In genomic region chr11:114375921-114376320, GRCm38 (mm10) we compare ENCODE assay signal across 13 mouse cellular contexts.
DNase-seq lines count a peak whose midpoint lies in the region; ATAC-seq and TF ChIP-seq lines count a peak whose summit lies in the region.
"Had no signal": no experiment of that assay in that cellular context is flagged by ENCODE, and none has a peak within 500 bp of the region (broad histone marks: within the 10 kb centered on the region; RNA-seq: fewer than 3 reads in every experiment).

No protein-coding gene starts in this region.

- DNase-seq in intestine, embryonic 14.5 days (ENCODE audit: low spot score), result no peak
- DNase-seq in midbrain, embryonic 14.5 days, result peak; percentile 29
- peak; percentile 21 for DNase-seq in stomach, postnatal 0 days (ENCODE audit: low spot score)
- no peak for DNase-seq in gastrocnemius, adult 18-20 months (ENCODE audit: low spot score)
- DNase-seq in cerebellum, postnatal 14 days, result no peak
- DNase-seq: cerebellum, adult 18-20 months; heart, adult 2 months had no signal

- no peak for ATAC-seq in intestine, embryonic 14.5 days (replicated peaks; ENCODE audit: low FRiP score, low TSS enrichment, low read depth)
- no peak for ATAC-seq in intestine, embryonic 15.5 days
- no peak for ATAC-seq in midbrain, embryonic 14.5 days (ENCODE audit: low FRiP score, low TSS enrichment)
- no peak for ATAC-seq in midbrain, embryonic 15.5 days (replicated peaks)
- peak; percentile 94 for ATAC-seq in lung, embryonic 16.5 days (ENCODE audit: low read depth)
- ATAC-seq in stomach, postnatal 0 days (ENCODE audit: low FRiP score, low TSS enrichment), result 0 out of 2 replicates have a peak, but pooled peaks have one; percentile 42
- ATAC-seq: CD4-positive, CD25-positive, alpha-beta regulatory T cell, adult 4 months had no signal

- H3K9ac ChIP-seq in intestine, embryonic 14.5 days (ENCODE audit: low read length), result no peak overlapping the region
- no peak overlapping the region for H3K9ac ChIP-seq in intestine, embryonic 15.5 days
- no peak overlapping the region for H3K9ac ChIP-seq in midbrain, embryonic 14.5 days (replicated peaks; ENCODE audit: low read length)
- H3K9ac ChIP-seq in midbrain, embryonic 15.5 days, result no peak overlapping the region
- H3K9ac ChIP-seq in lung, embryonic 16.5 days (ENCODE audit: low read length), result no peak overlapping the region
- no peak overlapping the region for H3K9ac ChIP-seq in stomach, postnatal 0 days (ENCODE audit: low read length)
- H3K9ac ChIP-seq: limb, embryonic 13.5 days had no signal

- no peaks in the 10 kb centered on the region for H3K27me3 ChIP-seq in intestine, embryonic 14.5 days (replicated peaks; ENCODE audit: control insufficient read depth, insufficient read depth, low read length)
- no peaks in the 10 kb centered on the region for H3K27me3 ChIP-seq in intestine, embryonic 15.5 days (replicated peaks)
- H3K27me3 ChIP-seq in midbrain, embryonic 14.5 days (ENCODE audit: control insufficient read depth, insufficient read depth, low read length), result no peaks in the 10 kb centered on the region
- no peaks in the 10 kb centered on the region for H3K27me3 ChIP-seq in midbrain, embryonic 15.5 days (replicated peaks)
- H3K27me3 ChIP-seq in lung, embryonic 16.5 days (ENCODE audit: control insufficient read depth, insufficient read depth, low read depth, low read length), result peaks cover 2% of the 10 kb centered on the region; the same call in 1 of the 2 replicates
- no peaks in the 10 kb centered on the region for H3K27me3 ChIP-seq in stomach, postnatal 0 days (ENCODE audit: control insufficient read depth, insufficient read depth, low read length)

- no peaks in the 10 kb centered on the region for H3K9me3 ChIP-seq in intestine, embryonic 14.5 days (ENCODE audit: control insufficient read depth, low read length)
- no peaks in the 10 kb centered on the region for H3K9me3 ChIP-seq in intestine, embryonic 15.5 days
- H3K9me3 ChIP-seq in midbrain, embryonic 14.5 days (ENCODE audit: control insufficient read depth, low read length), result no peaks in the 10 kb centered on the region
- no peaks in the 10 kb centered on the region for H3K9me3 ChIP-seq in midbrain, embryonic 15.5 days
- H3K9me3 ChIP-seq in lung, embryonic 16.5 days (ENCODE audit: control insufficient read depth, low read length), result peaks cover 3% of the 10 kb centered on the region; the same call in 1 of the 2 replicates
- no peaks in the 10 kb centered on the region for H3K9me3 ChIP-seq in stomach, postnatal 0 days (ENCODE audit: control insufficient read depth, low read length)
- H3K9me3 ChIP-seq: limb, embryonic 13.5 days had no signal

- 19% methylated on average over 14 of the region's 14 CpGs for WGBS in intestine, embryonic 14.5 days
- WGBS in intestine, embryonic 15.5 days, result 15% methylated on average over 14 of the region's 14 CpGs
- 62% methylated on average over 14 of the region's 14 CpGs for WGBS in midbrain, embryonic 14.5 days
- 57% methylated on average over 14 of the region's 14 CpGs for WGBS in midbrain, embryonic 15.5 days
- WGBS in lung, embryonic 16.5 days, result 19% methylated on average over 14 of the region's 14 CpGs
- 16% methylated on average over 14 of the region's 14 CpGs for WGBS in stomach, postnatal 0 days

- H3K4me1 ChIP-seq in intestine, embryonic 14.5 days (replicated peaks; ENCODE audit: control insufficient read depth, insufficient read depth, low read length), result peaks cover 14% of the 10 kb centered on the region; the same call in 1 of the 2 replicates
- H3K4me1 ChIP-seq in intestine, embryonic 15.5 days (replicated peaks), result peaks cover 9% of the 10 kb centered on the region; the same call in 1 of the 2 replicates
- peaks cover 14% of the 10 kb centered on the region for H3K4me1 ChIP-seq in midbrain, embryonic 14.5 days (ENCODE audit: control insufficient read depth, insufficient read depth, low read length)
- H3K4me1 ChIP-seq in midbrain, embryonic 15.5 days, result peaks cover 15% of the 10 kb centered on the region; the same call in 1 of the 2 replicates
- H3K4me1 ChIP-seq in lung, embryonic 16.5 days (replicated peaks; ENCODE audit: control insufficient read depth, insufficient read depth, low read length), result peaks cover 11% of the 10 kb centered on the region; the same call in 1 of the 2 replicates
- 0 out of 2 replicates have a peak, but pooled peaks cover 2% of the 10 kb centered on the region for H3K4me1 ChIP-seq in stomach, postnatal 0 days (replicated peaks; ENCODE audit: control insufficient read depth, insufficient read depth)

- H3K36me3 ChIP-seq in intestine, embryonic 14.5 days (ENCODE audit: control insufficient read depth, insufficient read depth, low read length), result no peaks in the 10 kb centered on the region
- no peaks in the 10 kb centered on the region for H3K36me3 ChIP-seq in intestine, embryonic 15.5 days
- H3K36me3 ChIP-seq in midbrain, embryonic 14.5 days (ENCODE audit: control insufficient read depth, insufficient read depth, low read length), result no peaks in the 10 kb centered on the region
- H3K36me3 ChIP-seq in midbrain, embryonic 15.5 days (replicated peaks), result no peaks in the 10 kb centered on the region
- no peaks in the 10 kb centered on the region for H3K36me3 ChIP-seq in lung, embryonic 16.5 days (ENCODE audit: control insufficient read depth, insufficient read depth, low read length)
- H3K36me3 ChIP-seq in stomach, postnatal 0 days (ENCODE audit: control insufficient read depth, insufficient read depth, low read length), result no peaks in the 10 kb centered on the region
- H3K36me3 ChIP-seq: limb, embryonic 13.5 days had no signal

- TF ChIP-seq EP300 in stomach, postnatal 0 days (optimal IDR thresholded peaks at IDR 0.05), result no peak

- no peak overlapping the region for H3K4me3 ChIP-seq in intestine, embryonic 14.5 days (ENCODE audit: low read depth, low read length)
- H3K4me3 ChIP-seq in intestine, embryonic 15.5 days (replicated peaks), result no peak overlapping the region
- H3K4me3 ChIP-seq in midbrain, embryonic 14.5 days (replicated peaks; ENCODE audit: low read depth, low read length), result no peak overlapping the region
- no peak overlapping the region for H3K4me3 ChIP-seq in midbrain, embryonic 15.5 days
- no peak overlapping the region for H3K4me3 ChIP-seq in lung, embryonic 16.5 days (ENCODE audit: low read length)
- H3K4me3 ChIP-seq in stomach, postnatal 0 days (ENCODE audit: low read depth, low read length), result no peak overlapping the region
- H3K4me3 ChIP-seq: heart, adult 2 months; limb, embryonic 13.5 days had no signal

- no peak overlapping the region for H3K27ac ChIP-seq in intestine, embryonic 14.5 days (ENCODE audit: low read depth)
- no peak overlapping the region for H3K27ac ChIP-seq in intestine, embryonic 15.5 days
- peak overlapping the region; percentile 57 for H3K27ac ChIP-seq in midbrain, embryonic 14.5 days (replicated peaks; ENCODE audit: low read depth, low read length)
- no peak overlapping the region for H3K27ac ChIP-seq in midbrain, embryonic 15.5 days
- peak overlapping the region; percentile 26 for H3K27ac ChIP-seq in lung, embryonic 16.5 days (ENCODE audit: low read length)
- H3K27ac ChIP-seq in stomach, postnatal 0 days (replicated peaks), result no peak overlapping the region
- H3K27ac ChIP-seq: heart, adult 2 months; kidney, postnatal 0 days; limb, embryonic 13.5 days had no signal

- TF ChIP-seq CTCF in stomach, postnatal 0 days (IDR thresholded peaks at IDR 0.05; ENCODE audit: low read depth), result no peak

- peak overlapping the region; percentile 2; the same call in 1 of the 2 replicates for H3K4me2 ChIP-seq in intestine, embryonic 14.5 days (ENCODE audit: low read length)
- no peak overlapping the region for H3K4me2 ChIP-seq in intestine, embryonic 15.5 days (replicated peaks)
- no peak overlapping the region for H3K4me2 ChIP-seq in midbrain, embryonic 14.5 days (ENCODE audit: low read length)
- no peak overlapping the region for H3K4me2 ChIP-seq in midbrain, embryonic 15.5 days
- peak overlapping the region; percentile 21; the same call in 1 of the 2 replicates for H3K4me2 ChIP-seq in lung, embryonic 16.5 days (ENCODE audit: low read depth, low read length)
- H3K4me2 ChIP-seq in stomach, postnatal 0 days (replicated peaks; ENCODE audit: low read depth), result no peak overlapping the region
- H3K4me2 ChIP-seq: limb, embryonic 13.5 days had no signal

Comparison
In these comparisons a context has a peak if more than half of its experiments do, and no peak if none do; other contexts are left out.
1. H3K27ac ChIP-seq: peak in midbrain, embryonic 14.5 days (single experiment) and lung, embryonic 16.5 days (single experiment); none in intestine, embryonic 14.5 days (single experiment), intestine, embryonic 15.5 days (single experiment), midbrain, embryonic 15.5 days (single experiment) and stomach, postnatal 0 days (single experiment).
2. H3K4me2 ChIP-seq: peak in intestine, embryonic 14.5 days (single experiment) and lung, embryonic 16.5 days (single experiment); none in intestine, embryonic 15.5 days (single experiment), midbrain, embryonic 14.5 days (single experiment), midbrain, embryonic 15.5 days (single experiment) and stomach, postnatal 0 days (single experiment).
3. ATAC-seq: peak in lung, embryonic 16.5 days (single experiment) and stomach, postnatal 0 days (single experiment); none in intestine, embryonic 14.5 days (single experiment), intestine, embryonic 15.5 days (single experiment), midbrain, embryonic 14.5 days (single experiment) and midbrain, embryonic 15.5 days (single experiment).
4. DNase-seq: peak in midbrain, embryonic 14.5 days (single experiment) and stomach, postnatal 0 days (single experiment); none in intestine, embryonic 14.5 days (single experiment), gastrocnemius, adult 18-20 months (single experiment) and cerebellum, postnatal 14 days (0 of 2).